Mouse (Mus musculus): ENCODE results near the gene AC124108.1. TPM values are rescaled to one million over a fixed set of nuclear protein-coding genes. Genes with fewer than 3 reads are reported as not detected.
A peak's percentile ranks its signal among the peaks of the same experiment; 100 is the strongest.

AC124108.1 gene
- total and polyA plus RNA-seq, 2 experiments, result not detected

GRCm38 (mm10) chr1:132208154-132208553 is 16.9 kb downstream of the AC124108.1 start:
- Histone ChIP-seq H3K36me3 (ENCODE audit: control insufficient read depth, insufficient read depth, low read length) (no peaks in the 10 kb centered on the region), H3K9ac (ENCODE audit: low read depth, low read length) (no peak overlapping the region), H3K27me3 (ENCODE audit: control insufficient read depth, insufficient read depth, low read length) (peaks cover 4% of the 10 kb centered on the region; the same call in 1 of the 2 replicates), H3K79me2 (ENCODE audit: control insufficient read depth, insufficient read depth, low read length) (no peaks in the 10 kb centered on the region), H3K4me3 (ENCODE audit: insufficient read depth, low read depth, low read length) (no peak overlapping the region), H3K4me1 (ENCODE audit: control insufficient read depth, insufficient read depth, low read length) (no peaks in the 10 kb centered on the region), H3K27ac (replicated peaks; ENCODE audit: insufficient read depth, low read depth, low read length) (no peak overlapping the region)
- TF ChIP-seq POLR2A (IDR thresholded peaks at IDR 0.05; ENCODE audit: extremely low read depth, insufficient read depth, low read length), result no peak
- TF ChIP-seq CTCF (IDR thresholded peaks at IDR 0.05; ENCODE audit: low read depth, low read length), result no peak
- no peak for DNase-seq (ENCODE audit: extremely low read depth, low read depth, low spot score)
- 32% methylated on average over 4 of the region's 4 CpGs for WGBS

GRCm38 (mm10) chr1:132209400-132209799 is 18.1 kb downstream of the AC124108.1 start:
- DNase-seq (ENCODE audit: extremely low read depth, low read depth, low spot score), result no peak
- H3K4me3 ChIP-seq (ENCODE audit: insufficient read depth, low read depth, low read length), result no peak overlapping the region
- H3K79me2 ChIP-seq (ENCODE audit: control insufficient read depth, insufficient read depth, low read length), result no peaks in the 10 kb centered on the region
- no peaks in the 10 kb centered on the region for H3K4me1 ChIP-seq (ENCODE audit: control insufficient read depth, insufficient read depth, low read length)
- peaks cover 4% of the 10 kb centered on the region; the same call in 1 of the 2 replicates for H3K27me3 ChIP-seq (ENCODE audit: control insufficient read depth, insufficient read depth, low read length)
- H3K36me3 ChIP-seq (ENCODE audit: control insufficient read depth, insufficient read depth, low read length), result no peaks in the 10 kb centered on the region
- H3K9ac ChIP-seq (ENCODE audit: low read depth, low read length), result no peak overlapping the region
- no peak for TF ChIP-seq CTCF (IDR thresholded peaks at IDR 0.05; ENCODE audit: low read depth, low read length)
- no peak for TF ChIP-seq POLR2A (IDR thresholded peaks at IDR 0.05; ENCODE audit: extremely low read depth, insufficient read depth, low read length)
- 83% methylated on average over 10 of the region's 10 CpGs for WGBS
- no peak overlapping the region for H3K27ac ChIP-seq (replicated peaks; ENCODE audit: insufficient read depth, low read depth, low read length)

- Histone ChIP-seq H3K79me2 (ENCODE audit: control insufficient read depth, insufficient read depth, low read length) (no peaks in the 10 kb centered on the region), H3K27ac (replicated peaks; ENCODE audit: insufficient read depth, low read depth, low read length) (no peak overlapping the region), H3K36me3 (ENCODE audit: control insufficient read depth, insufficient read depth, low read length) (no peaks in the 10 kb centered on the region), H3K9ac (ENCODE audit: low read depth, low read length) (no peak overlapping the region), H3K4me1 (ENCODE audit: control insufficient read depth, insufficient read depth, low read length) (no peaks in the 10 kb centered on the region), H3K27me3 (ENCODE audit: control insufficient read depth, insufficient read depth, low read length) (peaks cover 4% of the 10 kb centered on the region; the same call in 1 of the 2 replicates), H3K4me3 (ENCODE audit: insufficient read depth, low read depth, low read length) (no peak overlapping the region)
- TF ChIP-seq CTCF (IDR thresholded peaks at IDR 0.05; ENCODE audit: low read depth, low read length), result peak; percentile 66
- no peak for TF ChIP-seq POLR2A (IDR thresholded peaks at IDR 0.05; ENCODE audit: extremely low read depth, insufficient read depth, low read length)
- 15% methylated on average over 7 of the region's 7 CpGs for WGBS
- DNase-seq (ENCODE audit: extremely low read depth, low read depth, low spot score), result peak; percentile 55
These were observed 19.7 kb downstream of the AC124108.1 start for GRCm38 (mm10) chr1:132210922-132211321.

GRCm38 (mm10) chr1:132211672-132212071 is 20.4 kb downstream of the AC124108.1 start:
- H3K27ac ChIP-seq (replicated peaks; ENCODE audit: insufficient read depth, low read depth, low read length), result no peak overlapping the region
- no peaks in the 10 kb centered on the region for H3K4me1 ChIP-seq (ENCODE audit: control insufficient read depth, insufficient read depth, low read length)
- peaks cover 4% of the 10 kb centered on the region; the same call in 1 of the 2 replicates for H3K27me3 ChIP-seq (ENCODE audit: control insufficient read depth, insufficient read depth, low read length)
- 42% methylated on average over 12 of the region's 12 CpGs for WGBS
- no peaks in the 10 kb centered on the region for H3K36me3 ChIP-seq (ENCODE audit: control insufficient read depth, insufficient read depth, low read length)
- TF ChIP-seq POLR2A (IDR thresholded peaks at IDR 0.05; ENCODE audit: extremely low read depth, insufficient read depth, low read length), result no peak
- no peak for TF ChIP-seq CTCF (IDR thresholded peaks at IDR 0.05; ENCODE audit: low read depth, low read length)
- DNase-seq (ENCODE audit: extremely low read depth, low read depth, low spot score), result no peak
- no peak overlapping the region for H3K9ac ChIP-seq (ENCODE audit: low read depth, low read length)
- no peak overlapping the region for H3K4me3 ChIP-seq (ENCODE audit: insufficient read depth, low read depth, low read length)
- no peaks in the 10 kb centered on the region for H3K79me2 ChIP-seq (ENCODE audit: control insufficient read depth, insufficient read depth, low read length)

- no peak overlapping the region for H3K27ac ChIP-seq (replicated peaks; ENCODE audit: insufficient read depth, low read depth, low read length)
- H3K79me2 ChIP-seq (ENCODE audit: control insufficient read depth, insufficient read depth, low read length), result no peaks in the 10 kb centered on the region
- no peaks in the 10 kb centered on the region for H3K4me1 ChIP-seq (ENCODE audit: control insufficient read depth, insufficient read depth, low read length)
- H3K9ac ChIP-seq (ENCODE audit: low read depth, low read length), result no peak overlapping the region
- DNase-seq (ENCODE audit: extremely low read depth, low read depth, low spot score), result peak; percentile 7
- peak overlapping the region; percentile 28; the same call in 1 of the 2 replicates for H3K4me3 ChIP-seq (ENCODE audit: insufficient read depth, low read depth, low read length)
- no peaks in the 10 kb centered on the region for H3K36me3 ChIP-seq (ENCODE audit: control insufficient read depth, insufficient read depth, low read length)
- TF ChIP-seq POLR2A (IDR thresholded peaks at IDR 0.05; ENCODE audit: extremely low read depth, insufficient read depth, low read length) (no peak), CTCF (IDR thresholded peaks at IDR 0.05; ENCODE audit: low read depth, low read length) (peak; percentile 76)
- 9% methylated on average over 20 of the region's 20 CpGs for WGBS
- peaks cover 4% of the 10 kb centered on the region; the same call in 1 of the 2 replicates for H3K27me3 ChIP-seq (ENCODE audit: control insufficient read depth, insufficient read depth, low read length)
These were observed 21.0 kb downstream of the AC124108.1 start for GRCm38 (mm10) chr1:132212218-132212617.

- Histone ChIP-seq H3K4me1 (ENCODE audit: control insufficient read depth, insufficient read depth, low read length) (no peaks in the 10 kb centered on the region), H3K9ac (ENCODE audit: low read depth, low read length) (no peak overlapping the region), H3K79me2 (ENCODE audit: control insufficient read depth, insufficient read depth, low read length) (no peaks in the 10 kb centered on the region), H3K27ac (replicated peaks; ENCODE audit: insufficient read depth, low read depth, low read length) (no peak overlapping the region), H3K4me3 (ENCODE audit: insufficient read depth, low read depth, low read length) (no peak overlapping the region), H3K27me3 (ENCODE audit: control insufficient read depth, insufficient read depth, low read length) (peaks cover 4% of the 10 kb centered on the region; the same call in 1 of the 2 replicates), H3K36me3 (ENCODE audit: control insufficient read depth, insufficient read depth, low read length) (no peaks in the 10 kb centered on the region)
- DNase-seq (ENCODE audit: extremely low read depth, low read depth, low spot score), result no peak
- TF ChIP-seq CTCF (IDR thresholded peaks at IDR 0.05; ENCODE audit: low read depth, low read length) (no peak), POLR2A (IDR thresholded peaks at IDR 0.05; ENCODE audit: extremely low read depth, insufficient read depth, low read length) (no peak)
- WGBS, result 65% methylated on average over 6 of the region's 6 CpGs
These were observed 21.8 kb downstream of the AC124108.1 start for GRCm38 (mm10) chr1:132213076-132213475.

All from liver, adult 2 months (tissue).